Mouse (Mus musculus) myocyte (in vitro differentiated cells): Measurements from ENCODE around the gene Cltb.

Experiments
- CEBPB ChIP-seq: IDR thresholded peaks from 2 replicates; pipeline ENCODE4 v1.6.1; 2011; ENCODE audit warnings: mild to moderate bottlenecking, moderate library complexity; ENCODE audit not compliant: poor library complexity, insufficient read depth, severe bottlenecking
- E2F4 ChIP-seq: IDR thresholded peaks from one replicate; pipeline ENCODE4 v1.6.1; 2011; ENCODE audit warnings: mild to moderate bottlenecking, control low read depth, moderate library complexity; ENCODE audit not compliant: insufficient read depth
- MAX ChIP-seq: IDR thresholded peaks from one replicate; pipeline ENCODE4 v1.6.1; 2011; ENCODE audit warnings: low read depth, mild to moderate bottlenecking, control low read depth
- POLR2A ChIP-seq: IDR thresholded peaks from one replicate; pipeline ENCODE4 v1.6.1; 2011; ENCODE audit warnings: low read depth, mild to moderate bottlenecking, control low read depth, moderate library complexity; ENCODE audit not compliant: insufficient read length
- REST ChIP-seq: IDR thresholded peaks from one replicate; pipeline ENCODE4 v1.6.1; 2011; ENCODE audit warnings: mild to moderate bottlenecking, control low read depth, moderate library complexity; ENCODE audit not compliant: insufficient read depth, insufficient read length
- SRF ChIP-seq: IDR thresholded peaks from one replicate; pipeline ENCODE4 v1.6.1; 2011; ENCODE audit warnings: low read depth; ENCODE audit not compliant: control insufficient read depth, insufficient read length
- TCF12 ChIP-seq: IDR thresholded peaks from one replicate; pipeline ENCODE4 v1.6.1; 2011; ENCODE audit warnings: mild to moderate bottlenecking, control low read depth; ENCODE audit not compliant: poor library complexity, insufficient read depth, severe bottlenecking
- USF1 ChIP-seq: IDR thresholded peaks from one replicate; pipeline ENCODE4 v1.6.1; 2011; ENCODE audit warnings: low read depth, mild to moderate bottlenecking, control low read depth, moderate library complexity

GRCm38 (mm10) chr13:54582126-54582525 lies 29.0 kb downstream of the Cltb start:
- TF ChIP-seq POLR2A (no peak), REST (no peak), E2F4 (no peak), SRF (no peak), CEBPB (no peak), MAX (no peak), TCF12 (no peak), USF1 (no peak)
